Mouse (Mus musculus): ENCODE measurements around the gene Fer. TPM values are rescaled to one million over a fixed set of nuclear protein-coding genes. Genes with fewer than 3 reads are reported as not detected.

Gene Fer
- polyA plus RNA-seq, 1 experiment from 2014 or later: 36.0 TPM

DNA sequence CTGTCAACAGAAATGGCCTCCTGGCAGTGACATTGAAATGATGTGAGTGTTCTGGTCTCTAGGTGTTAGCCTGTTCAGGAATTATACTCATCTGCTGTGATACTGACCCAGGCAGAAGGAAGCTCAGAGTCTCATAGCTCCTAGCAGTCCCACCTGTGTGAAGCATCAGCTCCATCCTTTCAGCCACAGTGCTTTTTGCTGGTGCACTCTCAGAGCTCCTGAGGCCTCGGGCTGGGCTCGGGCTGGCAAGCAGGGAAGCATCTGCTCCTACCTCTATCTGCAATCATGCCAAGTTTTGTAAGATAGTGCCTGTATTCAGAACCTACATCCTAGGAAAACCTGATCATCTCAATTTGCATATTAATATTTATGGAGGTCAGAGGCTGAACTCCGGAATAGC is 183.7 kb downstream of the Fer start:
- no peak overlapping the region for H3K9ac ChIP-seq (ENCODE audit: low read length)
- no peaks in the 10 kb centered on the region for H3K36me3 ChIP-seq (ENCODE audit: control insufficient read depth, insufficient read depth, low read length)
- H3K9me3 ChIP-seq (ENCODE audit: control insufficient read depth, low read length): no peaks in the 10 kb centered on the region
- H3K4me2 ChIP-seq (ENCODE audit: low read depth): no peak overlapping the region
- 85% methylated on average over 3 of the region's 3 CpGs for WGBS
- ATAC-seq (ENCODE audit: insufficient read depth, low FRiP score, low TSS enrichment) (no peak), DNase-seq (ENCODE audit: low spot score) (no peak)
- H3K27me3 ChIP-seq (ENCODE audit: control insufficient read depth, insufficient read depth, low read length): no peaks in the 10 kb centered on the region
- no peak overlapping the region for H3K4me3 ChIP-seq (ENCODE audit: low read depth, low read length)
- no peak overlapping the region for H3K27ac ChIP-seq (ENCODE audit: low read depth, low read length)
- H3K4me1 ChIP-seq (ENCODE audit: control insufficient read depth, insufficient read depth, low read length): 0 out of 2 replicates have a peak, but pooled peaks cover 3% of the 10 kb centered on the region

DNA sequence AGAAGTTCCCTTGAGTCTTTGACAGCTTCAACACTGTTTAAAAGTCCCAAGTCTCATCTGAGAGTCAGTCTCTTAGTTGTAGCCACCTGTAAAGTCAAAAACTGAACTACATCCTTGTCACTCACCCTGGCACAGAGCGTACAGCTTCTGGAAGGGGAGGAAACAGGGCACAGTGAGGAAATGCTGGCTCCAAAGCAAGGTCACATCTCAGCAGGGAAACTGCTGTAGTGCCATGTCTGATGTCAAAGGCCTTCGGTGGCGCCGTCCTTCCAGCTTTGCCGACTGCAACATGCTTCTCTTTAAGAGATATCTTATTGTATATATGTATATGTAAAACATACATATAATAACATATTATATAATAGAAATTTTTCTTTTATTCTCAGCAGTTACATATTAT is 188.0 kb downstream of the Fer start:
- H3K4me1 ChIP-seq (ENCODE audit: control insufficient read depth, insufficient read depth, low read length): no peaks in the 10 kb centered on the region
- H3K36me3 ChIP-seq (ENCODE audit: control insufficient read depth, insufficient read depth, low read length): no peaks in the 10 kb centered on the region
- DNase-seq (ENCODE audit: low spot score): no peak
- H3K27me3 ChIP-seq (ENCODE audit: control insufficient read depth, insufficient read depth, low read length): no peaks in the 10 kb centered on the region
- ATAC-seq (ENCODE audit: insufficient read depth, low FRiP score, low TSS enrichment): no peak
- H3K9ac ChIP-seq (ENCODE audit: low read length): no peak overlapping the region
- H3K27ac ChIP-seq (ENCODE audit: low read depth, low read length): no peak overlapping the region
- no peak overlapping the region for H3K4me2 ChIP-seq (ENCODE audit: low read depth)
- H3K9me3 ChIP-seq (ENCODE audit: control insufficient read depth, low read length): no peaks in the 10 kb centered on the region
- no peak overlapping the region for H3K4me3 ChIP-seq (ENCODE audit: low read depth, low read length)
- 84% methylated on average over 5 of the region's 5 CpGs for WGBS

DNA sequence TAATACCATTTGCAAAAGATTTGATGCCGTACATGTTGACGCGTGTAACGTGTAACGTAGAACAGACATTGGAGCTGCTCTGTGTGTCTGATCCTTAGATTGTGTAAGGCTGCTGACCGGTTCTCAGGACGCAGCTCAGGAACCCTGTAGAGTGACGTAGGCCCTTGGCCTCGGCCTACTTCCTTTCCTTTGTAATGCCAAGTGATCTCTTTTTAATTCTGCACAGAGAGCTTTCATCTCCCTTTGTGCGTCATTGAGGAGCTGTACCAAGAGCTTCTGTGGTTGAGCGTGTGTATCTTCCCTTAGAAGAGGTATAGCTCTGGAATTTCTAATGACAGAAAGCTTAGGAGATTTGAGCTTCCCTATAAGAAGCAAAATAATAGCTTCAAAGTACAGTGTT is 190.8 kb downstream of the Fer start:
- H3K4me2 ChIP-seq (ENCODE audit: low read depth): no peak overlapping the region
- no peaks in the 10 kb centered on the region for H3K27me3 ChIP-seq (ENCODE audit: control insufficient read depth, insufficient read depth, low read length)
- no peaks in the 10 kb centered on the region for H3K9me3 ChIP-seq (ENCODE audit: control insufficient read depth, low read length)
- H3K9ac ChIP-seq (ENCODE audit: low read length): no peak overlapping the region
- ATAC-seq (ENCODE audit: insufficient read depth, low FRiP score, low TSS enrichment) (no peak), DNase-seq (ENCODE audit: low spot score) (no peak)
- no peaks in the 10 kb centered on the region for H3K4me1 ChIP-seq (ENCODE audit: control insufficient read depth, insufficient read depth, low read length)
- H3K36me3 ChIP-seq (ENCODE audit: control insufficient read depth, insufficient read depth, low read length): no peaks in the 10 kb centered on the region
- H3K27ac ChIP-seq (ENCODE audit: low read depth, low read length): no peak overlapping the region
- no peak overlapping the region for H3K4me3 ChIP-seq (ENCODE audit: low read depth, low read length)
- WGBS: 90% methylated on average over 11 of the region's 11 CpGs

DNA sequence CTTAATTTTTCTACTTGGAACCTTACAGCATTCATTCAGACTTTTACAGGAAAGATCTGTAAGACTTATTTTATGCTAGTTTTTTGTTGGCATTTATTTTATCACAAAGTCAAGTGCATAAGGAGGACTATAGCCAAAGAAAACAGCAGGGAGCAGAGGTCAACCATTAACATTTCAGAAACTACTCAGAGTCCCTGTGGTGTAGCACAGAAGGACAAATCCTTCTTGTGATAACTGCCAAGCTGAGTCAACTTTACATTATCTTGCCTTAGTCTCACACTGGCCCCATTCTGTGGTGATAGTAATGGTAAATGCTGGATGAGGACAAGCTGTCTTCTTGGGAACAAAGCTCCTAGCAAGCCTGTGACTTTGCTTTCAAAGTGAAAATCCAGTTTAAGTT is 197.7 kb downstream of the Fer start:
- Histone ChIP-seq H3K9me3 (ENCODE audit: control insufficient read depth, low read length) (no peaks in the 10 kb centered on the region), H3K4me1 (ENCODE audit: control insufficient read depth, insufficient read depth, low read length) (no peaks in the 10 kb centered on the region), H3K27me3 (ENCODE audit: control insufficient read depth, insufficient read depth, low read length) (no peaks in the 10 kb centered on the region), H3K4me2 (ENCODE audit: low read depth) (no peak overlapping the region), H3K4me3 (ENCODE audit: low read depth, low read length) (no peak overlapping the region), H3K9ac (ENCODE audit: low read length) (no peak overlapping the region), H3K27ac (ENCODE audit: low read depth, low read length) (no peak overlapping the region), H3K36me3 (ENCODE audit: control insufficient read depth, insufficient read depth, low read length) (no peaks in the 10 kb centered on the region)
- no peak for ATAC-seq (ENCODE audit: insufficient read depth, low FRiP score, low TSS enrichment)
- no peak for DNase-seq (ENCODE audit: low spot score)

DNA sequence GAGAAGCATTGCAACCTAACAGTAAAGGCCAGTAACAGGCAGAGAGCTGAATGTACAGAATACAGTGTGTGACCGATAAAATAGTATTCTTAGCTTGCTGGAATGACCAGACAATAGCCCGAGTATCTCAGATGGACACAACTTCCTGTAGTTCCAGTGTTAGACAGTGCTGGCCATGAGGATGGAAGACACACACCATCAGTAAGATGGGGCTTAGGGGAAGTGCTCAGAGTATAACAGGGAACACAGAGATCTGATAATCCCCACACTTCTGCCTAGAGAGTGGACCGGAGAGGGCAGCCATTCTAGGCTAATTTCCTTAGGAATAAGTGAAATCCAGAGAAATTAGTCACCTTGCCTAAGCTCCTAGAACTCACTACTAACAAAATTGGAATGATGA is 202.4 kb downstream of the Fer start:
- H3K36me3 ChIP-seq (ENCODE audit: control insufficient read depth, insufficient read depth, low read length): no peaks in the 10 kb centered on the region
- no peak overlapping the region for H3K4me3 ChIP-seq (ENCODE audit: low read depth, low read length)
- no peaks in the 10 kb centered on the region for H3K9me3 ChIP-seq (ENCODE audit: control insufficient read depth, low read length)
- H3K27ac ChIP-seq (ENCODE audit: low read depth, low read length): no peak overlapping the region
- H3K27me3 ChIP-seq (ENCODE audit: control insufficient read depth, insufficient read depth, low read length): no peaks in the 10 kb centered on the region
- ATAC-seq (ENCODE audit: insufficient read depth, low FRiP score, low TSS enrichment) (no peak), DNase-seq (ENCODE audit: low spot score) (no peak)
- 86% methylated on average over 3 of the region's 3 CpGs for WGBS
- no peaks in the 10 kb centered on the region for H3K4me1 ChIP-seq (ENCODE audit: control insufficient read depth, insufficient read depth, low read length)
- no peak overlapping the region for H3K9ac ChIP-seq (ENCODE audit: low read length)
- H3K4me2 ChIP-seq (ENCODE audit: low read depth): no peak overlapping the region

DNA sequence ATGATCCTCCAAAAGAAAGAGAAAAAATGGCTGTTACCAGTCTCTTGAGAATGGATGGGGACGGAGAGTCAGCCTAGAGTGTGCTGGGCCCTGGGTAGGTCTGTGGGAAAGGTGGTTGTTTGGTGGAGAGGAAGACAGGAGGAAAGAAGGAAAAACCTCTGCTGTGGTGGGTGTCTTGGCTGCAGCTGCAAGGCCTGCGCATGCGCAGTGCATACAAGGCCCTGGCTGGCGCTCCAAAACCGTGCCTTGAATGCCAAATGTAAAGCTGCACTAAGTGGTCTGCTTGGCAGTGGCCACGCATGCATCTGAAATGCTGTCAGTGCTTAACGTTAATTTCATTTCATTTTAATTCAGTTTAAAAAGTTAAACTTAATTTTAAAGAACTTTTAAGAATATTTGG is 214.5 kb downstream of the Fer start:
- no peaks in the 10 kb centered on the region for H3K9me3 ChIP-seq (ENCODE audit: control insufficient read depth, low read length)
- no peak overlapping the region for H3K27ac ChIP-seq (ENCODE audit: low read depth, low read length)
- no peaks in the 10 kb centered on the region for H3K4me1 ChIP-seq (ENCODE audit: control insufficient read depth, insufficient read depth, low read length)
- H3K4me3 ChIP-seq (ENCODE audit: low read depth, low read length): no peak overlapping the region
- no peak overlapping the region for H3K9ac ChIP-seq (ENCODE audit: low read length)
- WGBS: 95% methylated on average over 7 of the region's 7 CpGs
- DNase-seq (ENCODE audit: low spot score) (no peak), ATAC-seq (ENCODE audit: insufficient read depth, low FRiP score, low TSS enrichment) (no peak)
- no peak overlapping the region for H3K4me2 ChIP-seq (ENCODE audit: low read depth)
- no peaks in the 10 kb centered on the region for H3K27me3 ChIP-seq (ENCODE audit: control insufficient read depth, insufficient read depth, low read length)
- no peaks in the 10 kb centered on the region for H3K36me3 ChIP-seq (ENCODE audit: control insufficient read depth, insufficient read depth, low read length)

DNA sequence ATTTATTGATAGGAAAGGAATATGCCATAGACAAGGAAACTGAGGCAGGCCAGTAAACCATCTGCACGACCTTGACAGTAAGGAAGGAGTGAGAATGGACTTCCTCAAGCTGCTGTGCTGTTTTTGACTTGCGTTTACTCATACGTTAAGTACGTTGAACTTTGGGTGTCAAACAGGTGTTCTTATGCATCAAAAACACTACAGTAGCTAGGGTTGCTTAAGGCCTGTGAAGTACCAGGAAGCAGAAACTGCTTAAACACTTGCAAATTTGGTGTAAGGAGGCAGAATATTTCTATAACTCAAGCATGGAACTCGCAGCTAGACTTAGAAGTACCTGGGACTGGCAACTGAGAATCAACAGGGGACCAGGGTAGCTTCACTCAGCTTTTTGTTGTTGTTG is 221.9 kb downstream of the Fer start:
- DNase-seq (ENCODE audit: low spot score): no peak
- H3K27me3 ChIP-seq (ENCODE audit: control insufficient read depth, insufficient read depth, low read length): no peaks in the 10 kb centered on the region
- no peak overlapping the region for H3K27ac ChIP-seq (ENCODE audit: low read depth, low read length)
- 94% methylated on average over 5 of the region's 5 CpGs for WGBS
- H3K36me3 ChIP-seq (ENCODE audit: control insufficient read depth, insufficient read depth, low read length): no peaks in the 10 kb centered on the region
- no peaks in the 10 kb centered on the region for H3K9me3 ChIP-seq (ENCODE audit: control insufficient read depth, low read length)
- ATAC-seq (ENCODE audit: insufficient read depth, low FRiP score, low TSS enrichment): no peak
- H3K4me3 ChIP-seq (ENCODE audit: low read depth, low read length): no peak overlapping the region
- H3K4me2 ChIP-seq (ENCODE audit: low read depth): no peak overlapping the region
- H3K9ac ChIP-seq (ENCODE audit: low read length): no peak overlapping the region
- no peaks in the 10 kb centered on the region for H3K4me1 ChIP-seq (ENCODE audit: control insufficient read depth, insufficient read depth, low read length)

DNA sequence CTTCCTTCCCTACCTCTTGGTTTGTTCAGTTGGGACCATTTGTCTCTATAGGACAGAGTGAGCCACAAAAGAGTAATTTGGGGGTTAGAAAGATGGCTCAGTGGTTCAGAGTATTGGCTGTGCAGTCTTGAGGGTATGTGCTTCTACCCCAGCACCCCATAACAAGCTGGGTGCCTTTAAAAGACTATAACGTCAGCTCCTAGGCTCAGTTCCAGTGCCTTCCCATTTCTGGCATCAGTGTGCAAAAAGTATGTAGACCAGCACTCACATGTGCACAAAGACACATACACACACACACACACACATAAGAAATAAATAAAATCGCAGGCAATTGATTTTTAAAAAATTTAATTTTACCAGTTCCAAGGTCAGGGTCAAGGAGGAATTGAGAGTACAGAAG is 222.6 kb downstream of the Fer start:
- Histone ChIP-seq H3K27ac (ENCODE audit: low read depth, low read length) (no peak overlapping the region), H3K4me3 (ENCODE audit: low read depth, low read length) (no peak overlapping the region), H3K9me3 (ENCODE audit: control insufficient read depth, low read length) (no peaks in the 10 kb centered on the region), H3K4me2 (ENCODE audit: low read depth) (no peak overlapping the region), H3K4me1 (ENCODE audit: control insufficient read depth, insufficient read depth, low read length) (no peaks in the 10 kb centered on the region), H3K9ac (ENCODE audit: low read length) (no peak overlapping the region), H3K36me3 (ENCODE audit: control insufficient read depth, insufficient read depth, low read length) (no peaks in the 10 kb centered on the region), H3K27me3 (ENCODE audit: control insufficient read depth, insufficient read depth, low read length) (no peaks in the 10 kb centered on the region)
- ATAC-seq (ENCODE audit: insufficient read depth, low FRiP score, low TSS enrichment) (no peak), DNase-seq (ENCODE audit: low spot score) (no peak)
- 95% methylated on average over 2 of the region's 2 CpGs for WGBS

DNA sequence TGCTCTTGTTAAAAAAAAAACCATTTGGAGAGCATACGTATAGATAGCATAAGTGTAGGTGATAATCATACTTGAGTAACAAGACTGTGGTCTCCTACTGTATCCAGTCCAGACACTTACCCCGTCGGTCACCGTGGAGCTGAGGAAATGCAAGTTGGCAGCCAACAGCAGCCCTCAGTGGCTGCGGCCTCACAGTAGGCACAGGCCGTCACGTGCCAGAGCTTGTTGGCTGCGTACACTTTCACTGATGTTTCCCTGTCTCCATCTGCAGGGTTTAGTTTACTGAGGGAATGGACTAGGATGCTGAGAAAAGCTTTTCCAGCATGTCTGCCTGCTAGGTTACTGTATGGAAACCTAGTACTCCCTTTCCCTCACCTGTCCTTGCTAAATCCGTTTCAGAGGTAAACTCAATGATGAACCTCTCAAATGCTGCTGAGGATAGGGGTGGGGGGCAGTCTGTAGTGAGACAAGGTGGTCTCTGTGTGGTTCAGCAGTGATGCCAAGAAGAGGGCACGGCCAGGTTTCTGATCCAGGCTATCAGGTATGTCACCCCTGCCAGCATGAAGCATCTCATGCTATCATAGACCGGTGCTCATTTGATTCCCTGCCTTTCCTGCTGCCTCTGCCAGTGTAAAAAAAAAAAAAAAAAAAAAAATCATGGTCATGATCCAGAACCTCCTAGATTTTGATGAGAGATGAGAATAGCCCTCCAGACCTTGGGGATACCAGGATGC is 224.2 kb downstream of the Fer start:
- Histone ChIP-seq H3K4me1 (ENCODE audit: control insufficient read depth, insufficient read depth, low read length) (no peaks in the 10 kb centered on the region), H3K27ac (ENCODE audit: low read depth, low read length) (no peak overlapping the region), H3K4me2 (ENCODE audit: low read depth) (no peak overlapping the region), H3K27me3 (ENCODE audit: control insufficient read depth, insufficient read depth, low read length) (no peaks in the 10 kb centered on the region), H3K36me3 (ENCODE audit: control insufficient read depth, insufficient read depth, low read length) (no peaks in the 10 kb centered on the region), H3K9ac (ENCODE audit: low read length) (no peak overlapping the region), H3K9me3 (ENCODE audit: control insufficient read depth, low read length) (no peaks in the 10 kb centered on the region), H3K4me3 (ENCODE audit: low read depth, low read length) (no peak overlapping the region)
- no peak for DNase-seq (ENCODE audit: low spot score)
- 94% methylated on average over 11 of the region's 11 CpGs for WGBS
- ATAC-seq (ENCODE audit: insufficient read depth, low FRiP score, low TSS enrichment): no peak
